Mouse (Mus musculus): Measurements from ENCODE around the gene Actrt3.

DNA sequence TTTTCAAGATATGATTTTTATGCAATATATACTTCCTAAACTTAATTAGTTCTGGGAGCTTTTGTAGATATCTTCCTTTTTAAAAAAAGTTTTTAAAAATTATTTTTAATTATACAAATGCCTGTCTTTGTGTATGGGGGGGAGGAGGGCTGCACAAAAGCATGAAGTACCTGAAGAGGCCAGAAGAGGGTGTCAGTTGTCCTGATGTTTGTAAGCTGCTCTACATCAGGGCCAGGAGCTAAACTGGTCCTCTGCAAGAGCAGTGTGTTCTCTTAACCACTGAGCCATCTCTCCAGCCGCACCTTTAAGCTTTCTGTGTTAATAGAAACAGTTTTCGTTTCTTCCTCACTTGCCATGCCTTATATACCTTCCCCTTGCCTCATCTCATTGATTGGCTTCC lies 49.5 kb downstream of the Actrt3 start:
- no peak for TF ChIP-seq CTCF (IDR thresholded peaks at IDR 0.05; ENCODE audit: borderline replicate concordance, insufficient read depth, low read length)
- TF ChIP-seq POLR2A (IDR thresholded peaks at IDR 0.05; ENCODE audit: low read depth, low read length): no peak

Data from embryonic fibroblast, embryonic 13.5 days (primary cell).